Mouse (Mus musculus): Measurements from ENCODE around the gene Atp2a2.

- TF ChIP-seq POLR2A (IDR thresholded peaks at IDR 0.05; ENCODE audit: control insufficient read depth, low read depth, low read length) (no peak), CTCF (IDR thresholded peaks at IDR 0.05; ENCODE audit: control insufficient read depth, insufficient read depth, insufficient replicate concordance, low read depth, low read length) (no peak)
These were observed 24.5 kb downstream of the Atp2a2 start for GRCm38 (mm10) chr5:122477492-122477891.
